Mouse (Mus musculus) liver, embryonic 11.5 days (tissue): Measurements from ENCODE around the gene Olfr1499. TPM values are rescaled to one million over a fixed set of nuclear protein-coding genes. Genes with fewer than 3 reads are reported as not detected.
"Not testable (repeated sequence)": the region's sequence is repeated elsewhere in the genome, so short reads cannot be mapped to it uniquely, and the experiment has no call there.

Experiments used
- ATAC-seq: fragments of 200-750 bp; cut with Nextera tagmentation; replicated peaks from 2 replicates; pipeline ENCODE4 v1.8.0; 2017; ENCODE audit warnings: moderate number of reproducible peaks, mild to moderate bottlenecking, moderate TSS enrichment, moderate library complexity; ENCODE audit not compliant: low FRiP score
- DNase-seq: peaks from one replicate; pipeline ENCODE4 v3.0.0-alpha.2; 2017; ENCODE audit warnings: low spot score
- H3K27ac ChIP-seq: fragments of 300-500 bp; sonication (generic); 2 replicates; pipeline ENCODE4 v1.5.1; 2014; ENCODE audit warnings: mild to moderate bottlenecking, low read depth, low read length, control low read depth
- H3K27me3 ChIP-seq: fragments of 300-500 bp; sonication (generic); replicated peaks from 2 replicates; pipeline ENCODE4 v1.6.1; 2014; ENCODE audit warnings: low read length, mixed read lengths; ENCODE audit not compliant: control insufficient read depth, insufficient read depth
- H3K36me3 ChIP-seq: fragments of 300-500 bp; sonication (generic); 2 replicates; pipeline ENCODE4 v1.6.1; 2014; ENCODE audit warnings: mild to moderate bottlenecking, low read length, moderate library complexity, mixed read lengths; ENCODE audit not compliant: control insufficient read depth, insufficient read depth
- H3K4me1 ChIP-seq: fragments of 300-500 bp; sonication (generic); replicated peaks from 2 replicates; pipeline ENCODE4 v1.6.1; 2014; ENCODE audit warnings: low read length, mixed read lengths; ENCODE audit not compliant: control insufficient read depth, insufficient read depth
- H3K4me2 ChIP-seq: fragments of 300-500 bp; sonication (generic); 2 replicates; pipeline ENCODE4 v1.6.1; 2014; ENCODE audit warnings: mild to moderate bottlenecking, control low read depth, moderate library complexity
- H3K4me3 ChIP-seq: fragments of 300-500 bp; sonication (generic); 2 replicates; pipeline ENCODE4 v1.5.1; 2014; ENCODE audit warnings: low read depth, low read length, control low read depth
- H3K9ac ChIP-seq: fragments of 300-500 bp; sonication (generic); 2 replicates; pipeline ENCODE4 v1.6.1; 2014; ENCODE audit warnings: low read depth, low read length, control low read depth
- H3K9me3 ChIP-seq: fragments of 300-500 bp; sonication (generic); 2 replicates; pipeline ENCODE4 v1.6.1; 2016; ENCODE audit warnings: low read length, inconsistent platforms, mixed read lengths; ENCODE audit not compliant: control insufficient read depth
- WGBS: fragments of 180-500 bp; shearing (Covaris S2); extraction: QIAGEN DNeasy Blood & Tissue Kit; methylation state at CpG from one replicate; pipeline ENCODE4 v1.1.7; 2014; 5-methylcytosine and 5-hydroxymethylcytosine counted together
- polyA plus RNA-seq: library from polyadenylated mRNA; unstranded; fragments of >200 nt; fragmentation: Nextera tagmentation; extraction: Ambion mirVana; gene quantifications from 2 replicates; pipeline ENCODE4 v1.2.1, GENCODE M21; 2014

Olfr1499 gene
- not detected in 2 replicates for polyA plus RNA-seq

GRCm38 (mm10) chr19:13819347-13819746 lies at the start of gene Olfr1499:
TSS of gene Olfr1499 (minus strand) at chr19:13819447.
- Histone ChIP-seq H3K4me1 (no peaks in the 10 kb centered on the region), H3K27ac (no peak within 1 kb of the TSS), H3K36me3 (no peaks in the 10 kb centered on the region), H3K27me3 (no peaks in the 10 kb centered on the region), H3K9ac (no peak within 1 kb of the TSS), H3K4me3 (no peak within 1 kb of the TSS), H3K4me2 (no peak within 1 kb of the TSS), H3K9me3 (no peaks in the 10 kb centered on the region)
- ATAC-seq (no peak), DNase-seq (no peak)

GRCm38 (mm10) chr19:13861495-13861894 lies 42.2 kb upstream of the Olfr1499 start, which contains the start of gene Olfr1502:
TSS of gene Olfr1502 (plus strand) at chr19:13861795.
- Histone ChIP-seq H3K9me3 (no peaks in the 10 kb centered on the region), H3K4me2 (no peak within 1 kb of the TSS), H3K27me3 (no peaks in the 10 kb centered on the region), H3K27ac (no peak within 1 kb of the TSS), H3K4me1 (no peaks in the 10 kb centered on the region), H3K4me3 (no peak within 1 kb of the TSS), H3K36me3 (no peaks in the 10 kb centered on the region), H3K9ac (no peak within 1 kb of the TSS)
- WGBS, result 83% methylated on average over 1 of the region's 1 CpGs
- ATAC-seq (no peak), DNase-seq (no peak)

- not testable (repeated sequence) for H3K4me2 ChIP-seq, H3K27ac ChIP-seq, H3K27me3 ChIP-seq, H3K9ac ChIP-seq, H3K4me1 ChIP-seq, H3K4me3 ChIP-seq, DNase-seq, H3K9me3 ChIP-seq, ATAC-seq, H3K36me3 ChIP-seq
These were observed 31.3 kb upstream of the Olfr1499 start, which contains the start of gene Olfr1501 for GRCm38 (mm10) chr19:13850592-13850991. TSS of gene Olfr1501 (minus strand) at chr19:13850692.

- Histone ChIP-seq H3K4me2 (no peak within 1 kb of the TSS), H3K27me3 (no peaks in the 10 kb centered on the region), H3K4me1 (no peaks in the 10 kb centered on the region), H3K4me3 (no peak within 1 kb of the TSS), H3K36me3 (no peaks in the 10 kb centered on the region), H3K9me3 (no peaks in the 10 kb centered on the region), H3K27ac (no peak within 1 kb of the TSS), H3K9ac (no peak within 1 kb of the TSS)
- no peak for ATAC-seq
- DNase-seq, result no peak
These were observed 11.1 kb upstream of the Olfr1499 start, which contains the start of gene Olfr1500 for GRCm38 (mm10) chr19:13830388-13830787. TSS of gene Olfr1500 (minus strand) at chr19:13830488.

GRCm38 (mm10) chr19:13828447-13828846 lies 9.2 kb upstream of the Olfr1499 start:
- H3K4me1 ChIP-seq, result no peaks in the 10 kb centered on the region
- no peak overlapping the region for H3K9ac ChIP-seq
- DNase-seq (no peak), ATAC-seq (no peak)
- 77% methylated on average over 3 of the region's 3 CpGs for WGBS
- H3K27ac ChIP-seq, result no peak overlapping the region
- no peak overlapping the region for H3K4me3 ChIP-seq
- H3K9me3 ChIP-seq, result no peaks in the 10 kb centered on the region
- no peaks in the 10 kb centered on the region for H3K36me3 ChIP-seq
- no peaks in the 10 kb centered on the region for H3K27me3 ChIP-seq
- H3K4me2 ChIP-seq, result no peak overlapping the region

GRCm38 (mm10) chr19:13820847-13821246 lies 1.6 kb upstream of the Olfr1499 start:
- no peaks in the 10 kb centered on the region for H3K9me3 ChIP-seq
- H3K27ac ChIP-seq, result no peak overlapping the region
- DNase-seq (no peak), ATAC-seq (no peak)
- no peaks in the 10 kb centered on the region for H3K4me1 ChIP-seq
- H3K36me3 ChIP-seq, result no peaks in the 10 kb centered on the region
- H3K27me3 ChIP-seq, result no peaks in the 10 kb centered on the region
- no peak overlapping the region for H3K4me2 ChIP-seq
- no peak overlapping the region for H3K4me3 ChIP-seq
- H3K9ac ChIP-seq, result no peak overlapping the region
- WGBS, result 39% methylated on average over 5 of the region's 5 CpGs

GRCm38 (mm10) chr19:13818827-13819226 lies 420 bp downstream of the Olfr1499 start:
- Histone ChIP-seq H3K4me1 (no peaks in the 10 kb centered on the region), H3K27me3 (no peaks in the 10 kb centered on the region), H3K9me3 (no peaks in the 10 kb centered on the region), H3K9ac (no peak overlapping the region), H3K27ac (no peak overlapping the region), H3K36me3 (no peaks in the 10 kb centered on the region), H3K4me2 (no peak overlapping the region), H3K4me3 (no peak overlapping the region)
- WGBS, result 35% methylated on average over 5 of the region's 5 CpGs
- no peak for ATAC-seq
- no peak for DNase-seq

GRCm38 (mm10) chr19:13812823-13813222 lies 6.4 kb downstream of the Olfr1499 start:
- Histone ChIP-seq H3K9ac (no peak overlapping the region), H3K36me3 (no peaks in the 10 kb centered on the region), H3K27me3 (no peaks in the 10 kb centered on the region), H3K27ac (no peak overlapping the region), H3K4me3 (no peak overlapping the region), H3K4me1 (no peaks in the 10 kb centered on the region), H3K4me2 (no peak overlapping the region), H3K9me3 (no peaks in the 10 kb centered on the region)
- 50% methylated on average over 2 of the region's 2 CpGs for WGBS
- no peak for ATAC-seq
- no peak for DNase-seq

- H3K9ac ChIP-seq, H3K36me3 ChIP-seq, DNase-seq, H3K27me3 ChIP-seq, H3K27ac ChIP-seq, ATAC-seq, H3K9me3 ChIP-seq, H3K4me3 ChIP-seq, H3K4me2 ChIP-seq, H3K4me1 ChIP-seq: not testable (repeated sequence)
- WGBS, result 58% methylated on average over 1 of the region's 1 CpGs
These were observed 13.8 kb downstream of the Olfr1499 start for GRCm38 (mm10) chr19:13805486-13805885.
